Mouse (Mus musculus) erythroblast, embryonic 14.5 days (primary cell): ENCODE data around the gene D630003M21Rik.

ENCODE experiments used
- GATA1 ChIP-seq: IDR thresholded peaks from 2 replicates; pipeline ENCODE4 v1.6.1; 2012; ENCODE audit warnings: low read length, inconsistent platforms, mixed read lengths
- TAL1 ChIP-seq: IDR thresholded peaks from 3 replicates; pipeline ENCODE4 v1.6.1; 2012; ENCODE audit warnings: low read length, inconsistent platforms, mixed read lengths

GRCm38 (mm10) chr2:158258005-158258418 lies 29.0 kb upstream of the D630003M21Rik start, which contains the start of gene Bpi:
- TF ChIP-seq TAL1 (no peak), GATA1 (no peak)
